Mouse (Mus musculus) splenic B cell, adult 2 months (primary cell): Measurements from ENCODE around the gene Psmb8.

ENCODE experiments used
- DNase-seq: peaks from one replicate; pipeline ENCODE4 v3.0.0-alpha.2; 2011; ENCODE audit warnings: low read depth, low spot score
- H3K27me3 ChIP-seq: 2 replicates; pipeline ENCODE4 v1.6.1; 2012; ENCODE audit warnings: mild to moderate bottlenecking, low read length, moderate library complexity, mixed read lengths; ENCODE audit not compliant: control insufficient read depth, poor library complexity, insufficient read depth, severe bottlenecking
- H3K36me3 ChIP-seq: 2 replicates; pipeline ENCODE4 v1.6.1; 2012; ENCODE audit warnings: mild to moderate bottlenecking, low read length, moderate library complexity, mixed read lengths; ENCODE audit not compliant: control insufficient read depth, poor library complexity, insufficient read depth, severe bottlenecking

Gene Psmb8

GRCm38 (mm10) chr17:34196941-34197894, at the start of gene Psmb8:
Gene Psmb8, plus strand, starts transcription at chr17:34197721.
- H3K36me3 ChIP-seq = peaks cover 23% of the 10 kb centered on the region

GRCm38 (mm10) chr17:34152923-34153322, 44.6 kb upstream of the Psmb8 start, which contains the start of gene H2-DMb1:
Gene H2-DMb1, plus strand, starts transcription at chr17:34153072.
- Histone ChIP-seq H3K27me3 (no peaks in the 10 kb centered on the region), H3K36me3 (peaks cover 40% of the 10 kb centered on the region)
- peak; percentile 95 for DNase-seq

More at GRCm38 (mm10) chr17:34196941-34197894, at the start of gene Psmb8:
- H3K27me3 ChIP-seq = no peaks in the 10 kb centered on the region
- DNase-seq = peak; percentile 88

GRCm38 (mm10) chr17:34155534-34155933, 42.0 kb upstream of the Psmb8 start:
- H3K36me3 ChIP-seq = peaks cover 50% of the 10 kb centered on the region
- DNase-seq = no peak
- no peaks in the 10 kb centered on the region for H3K27me3 ChIP-seq

- peak; percentile 64 for DNase-seq
- no peaks in the 10 kb centered on the region for H3K27me3 ChIP-seq
- peaks cover 16% of the 10 kb centered on the region for H3K36me3 ChIP-seq
Observed at GRCm38 (mm10) chr17:34164202-34164895, 33.2 kb upstream of the Psmb8 start.

- Histone ChIP-seq H3K36me3 (peaks cover 10% of the 10 kb centered on the region), H3K27me3 (no peaks in the 10 kb centered on the region)
- peak; percentile 66 for DNase-seq
Observed at GRCm38 (mm10) chr17:34165033-34165730, 32.3 kb upstream of the Psmb8 start.

GRCm38 (mm10) chr17:34169279-34169678, 28.2 kb upstream of the Psmb8 start:
- Histone ChIP-seq H3K36me3 (no peaks in the 10 kb centered on the region), H3K27me3 (no peaks in the 10 kb centered on the region)
- peak; percentile 87 for DNase-seq

- Histone ChIP-seq H3K36me3 (no peaks in the 10 kb centered on the region), H3K27me3 (no peaks in the 10 kb centered on the region)
- no peak for DNase-seq
Observed at GRCm38 (mm10) chr17:34170487-34170876, 27.0 kb upstream of the Psmb8 start.

DNA sequence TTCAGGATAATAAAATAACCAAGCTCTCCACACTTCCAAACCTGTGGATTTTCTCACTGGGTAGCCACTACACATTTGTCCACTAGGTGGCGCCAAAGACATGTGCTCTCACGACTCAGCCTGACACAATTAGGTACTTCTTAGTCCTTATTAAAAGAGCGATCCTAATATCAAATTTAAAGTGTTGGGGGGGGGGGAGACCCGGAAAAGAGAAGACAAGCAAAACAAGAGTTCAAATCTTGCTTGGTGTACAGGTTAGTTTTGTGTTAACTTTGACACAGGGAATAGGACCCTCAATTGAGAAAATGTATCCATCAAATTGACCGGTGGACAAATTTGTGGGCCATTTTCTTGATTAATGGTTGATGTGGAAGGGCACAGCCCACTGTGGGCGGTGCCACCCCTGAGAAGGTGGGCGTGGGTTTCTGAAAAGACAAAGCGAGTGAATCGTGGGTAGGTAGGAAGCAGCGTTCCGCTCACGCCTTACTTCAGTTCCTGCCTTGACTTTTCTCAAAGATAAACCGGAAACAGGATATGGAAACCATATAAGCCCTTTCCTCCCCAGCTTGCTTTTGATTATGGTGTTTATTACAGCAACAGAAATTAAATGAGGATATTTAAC, 26.5 kb upstream of the Psmb8 start:
- Histone ChIP-seq H3K27me3 (no peaks in the 10 kb centered on the region), H3K36me3 (no peaks in the 10 kb centered on the region)
- DNase-seq = peak; percentile 96

DNA sequence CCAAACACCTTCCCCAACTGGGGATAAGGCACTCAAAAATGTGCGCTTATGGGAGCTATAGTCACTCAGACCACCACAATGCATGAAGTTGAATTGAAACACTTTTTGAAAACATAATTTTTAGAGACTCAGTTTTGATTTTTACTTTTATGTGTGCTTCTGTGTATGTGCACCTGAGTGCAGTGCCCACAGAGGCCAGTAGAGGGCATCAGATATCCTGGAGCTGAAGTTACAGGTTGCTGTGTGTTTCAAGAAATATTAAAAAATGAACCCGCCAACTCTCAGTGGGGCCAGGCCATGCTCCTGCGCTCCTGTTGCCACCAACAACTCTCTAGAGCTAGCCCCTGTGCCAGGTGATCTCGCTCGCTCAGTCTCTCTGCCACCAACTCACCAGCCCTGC, 25.0 kb upstream of the Psmb8 start:
- peak; percentile 61 for DNase-seq
- no peaks in the 10 kb centered on the region for H3K27me3 ChIP-seq
- no peaks in the 10 kb centered on the region for H3K36me3 ChIP-seq

DNA sequence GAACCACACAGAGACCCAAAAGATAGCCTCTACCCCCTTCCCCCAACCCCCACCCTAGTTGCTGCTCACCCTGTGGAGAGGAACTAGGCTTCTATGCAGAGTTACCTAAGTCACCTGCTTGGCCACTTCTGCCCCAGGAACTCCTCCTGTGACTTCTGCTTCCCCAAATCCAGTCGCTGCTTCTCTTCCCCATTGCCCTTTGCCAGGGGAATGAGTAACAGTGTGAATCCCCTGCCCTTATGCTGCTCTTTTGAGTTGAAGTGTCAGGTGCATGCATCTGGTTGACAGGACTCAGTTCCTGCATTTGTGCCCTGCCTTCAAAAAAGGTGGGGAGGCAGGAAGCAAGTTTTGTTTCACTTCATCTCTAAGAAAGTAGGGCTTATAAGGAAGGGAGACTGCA, 23.4 kb upstream of the Psmb8 start:
- Histone ChIP-seq H3K36me3 (no peaks in the 10 kb centered on the region), H3K27me3 (no peaks in the 10 kb centered on the region)
- peak; percentile 81 for DNase-seq

DNA sequence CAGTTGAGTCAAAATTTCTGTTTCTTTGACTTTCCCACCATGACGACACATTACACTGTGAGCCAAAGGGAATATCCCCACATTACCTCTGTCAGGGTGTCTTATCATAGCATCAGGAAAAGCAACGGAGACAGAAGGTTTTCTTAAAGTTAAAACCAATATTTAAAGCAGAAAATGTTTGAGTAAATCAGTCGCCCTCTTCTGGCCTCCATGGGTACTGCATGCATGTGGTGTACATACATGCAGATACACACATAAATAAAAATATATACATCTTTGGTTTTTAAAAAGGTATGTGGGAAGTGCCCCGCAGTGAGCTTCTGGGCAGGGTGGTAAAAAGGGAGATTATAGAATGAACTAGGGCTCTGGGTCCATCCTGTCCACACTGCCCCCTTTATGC, 20.3 kb upstream of the Psmb8 start:
- Histone ChIP-seq H3K36me3 (peaks cover 3% of the 10 kb centered on the region), H3K27me3 (no peaks in the 10 kb centered on the region)
- peak; percentile 69 for DNase-seq

- no peaks in the 10 kb centered on the region for H3K27me3 ChIP-seq
- peaks cover 16% of the 10 kb centered on the region for H3K36me3 ChIP-seq
- no peak for DNase-seq
Observed at GRCm38 (mm10) chr17:34179019-34179418, 18.5 kb upstream of the Psmb8 start.

- H3K36me3 ChIP-seq = peaks cover 16% of the 10 kb centered on the region
- peak; percentile 62 for DNase-seq
- H3K27me3 ChIP-seq = no peaks in the 10 kb centered on the region
Observed at GRCm38 (mm10) chr17:34179913-34180859, 17.3 kb upstream of the Psmb8 start.
